Mouse (Mus musculus): ENCODE measurements at regions not wholly inside any gene's neighbourhood (a gene's known extent, or its start where the extent isn't known, plus 50 kb on each side); places are given as distances from the start of the nearest gene placed in this dataset.
A peak's percentile ranks its signal among the peaks of the same experiment; 100 is the strongest.

DNA sequence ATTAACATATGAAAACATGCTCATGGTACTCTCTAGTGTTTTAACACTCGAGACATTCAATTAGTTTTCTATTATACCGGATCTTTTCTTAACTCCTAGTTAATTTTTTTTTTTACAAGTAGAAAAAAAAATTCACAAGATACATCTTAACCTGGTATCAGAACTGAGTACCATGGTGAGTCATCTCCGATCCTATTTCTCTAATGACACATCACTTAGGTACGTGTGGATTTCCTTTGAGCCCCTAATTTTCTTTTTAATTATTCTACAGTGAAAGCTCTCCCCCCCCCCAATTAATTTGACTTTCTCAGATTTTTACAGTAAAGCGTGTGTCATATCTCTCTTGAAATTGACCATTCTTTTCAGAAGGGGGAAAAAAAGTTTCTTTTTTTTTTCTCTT, 206.9 kb upstream of the Sox2 start:
- no peak for TF ChIP-seq CTCF (IDR thresholded peaks at IDR 0.05; ENCODE audit: control insufficient read depth, insufficient read depth, insufficient read length)
- no peak for TF ChIP-seq MYOG (IDR thresholded peaks at IDR 0.05; ENCODE audit: control insufficient read depth, extremely low read depth, insufficient read length)
- no peak for TF ChIP-seq USF1 (IDR thresholded peaks at IDR 0.05; ENCODE audit: low read depth)
- no peak for TF ChIP-seq MAX (IDR thresholded peaks at IDR 0.05)
- peak; percentile 57 for TF ChIP-seq FOSL1 (IDR thresholded peaks at IDR 0.05; ENCODE audit: insufficient read depth, low read length, poor library complexity, severe bottlenecking)
- TF ChIP-seq CEBPB (IDR thresholded peaks at IDR 0.05; ENCODE audit: low read depth), result no peak
